Mouse (Mus musculus): ENCODE data around the gene E130208F15Rik.

GRCm38 (mm10) chr7:30306083-30306779 is 15.3 kb upstream of the E130208F15Rik start:
- no peak for TF ChIP-seq MAX (IDR thresholded peaks at IDR 0.05)
- TF ChIP-seq CTCF (IDR thresholded peaks at IDR 0.05; ENCODE audit: control insufficient read depth, insufficient read depth, insufficient read length): no peak
- no peak for TF ChIP-seq MYOG (IDR thresholded peaks at IDR 0.05; ENCODE audit: control insufficient read depth, extremely low read depth, insufficient read length)
- TF ChIP-seq FOSL1 (IDR thresholded peaks at IDR 0.05; ENCODE audit: insufficient read depth, low read length, poor library complexity, severe bottlenecking): no peak
- TF ChIP-seq USF1 (IDR thresholded peaks at IDR 0.05; ENCODE audit: low read depth): no peak
- no peak for TF ChIP-seq MYOD1 (IDR thresholded peaks at IDR 0.05; ENCODE audit: control insufficient read depth, insufficient read length, low read depth)
- TF ChIP-seq CEBPB (IDR thresholded peaks at IDR 0.05; ENCODE audit: low read depth): no peak
